Comparison of ENCODE assay signal across 14 mouse cellular contexts in the genomic region with DNA sequence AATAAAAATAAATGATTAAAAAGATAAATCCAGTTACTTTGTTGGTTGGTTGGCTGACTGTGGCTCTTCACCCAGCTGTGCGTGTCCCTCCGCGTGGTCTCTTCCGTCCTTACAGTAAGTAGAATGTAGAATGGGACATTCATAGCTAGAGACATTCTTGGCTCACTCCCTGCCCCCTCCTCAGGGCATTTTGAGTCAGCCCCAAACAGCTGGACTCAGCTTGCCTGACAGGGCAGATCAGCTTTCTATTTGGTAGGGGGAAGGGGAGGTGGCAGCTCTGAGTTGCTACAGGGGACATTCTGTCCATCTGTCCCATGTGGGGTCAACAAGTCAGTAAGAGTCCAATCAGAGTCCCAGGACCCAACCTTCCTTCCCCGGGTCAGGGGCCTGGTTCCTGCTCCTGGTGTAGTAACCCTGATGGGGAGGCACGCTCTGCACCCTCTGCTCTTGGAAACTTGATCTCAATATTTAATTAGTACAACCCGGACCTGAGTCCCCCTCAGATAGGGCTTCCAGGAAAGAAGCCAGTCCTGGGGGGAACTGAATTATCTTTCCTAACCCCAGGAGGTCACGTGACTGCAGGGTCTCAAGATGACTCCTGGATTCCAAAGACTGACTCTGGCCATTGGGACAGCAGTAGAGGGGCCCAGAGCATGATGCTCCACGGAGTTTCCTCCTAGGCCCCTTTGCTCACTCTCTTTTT. TPM values are rescaled to one million over a fixed set of nuclear protein-coding genes. Genes with fewer than 3 reads are reported as not detected.
A peak's percentile ranks its signal among the peaks of the same experiment; 100 is the strongest.
DNase-seq lines count a peak whose midpoint lies in the region; ATAC-seq lines count a peak whose summit lies in the region.
"Had no signal": no experiment of that assay in that cellular context is flagged by ENCODE, and none has a peak within 500 bp of the region (broad histone marks: within the 10 kb centered on the region; RNA-seq: fewer than 3 reads in every experiment).

No protein-coding gene starts in this region.

- H3K9ac ChIP-seq in heart, embryonic 13.5 days = no peak overlapping the region
- H3K9ac ChIP-seq: forebrain, embryonic 15.5 days had no signal

- H3K4me2 ChIP-seq in heart, embryonic 13.5 days = no peak overlapping the region
- H3K4me2 ChIP-seq: forebrain, embryonic 15.5 days had no signal

- peaks cover 42% of the 10 kb centered on the region for H3K4me1 ChIP-seq in heart, embryonic 13.5 days

- no peak overlapping the region for H3K4me3 ChIP-seq in heart, embryonic 13.5 days
- H3K4me3 ChIP-seq: forebrain, embryonic 15.5 days; heart, adult 2 months had no signal

- peak overlapping the region; percentile 61 for H3K27ac ChIP-seq in heart, embryonic 13.5 days (replicated peaks)
- H3K27ac ChIP-seq: forebrain, embryonic 15.5 days; heart, adult 2 months had no signal

- H3K9me3 ChIP-seq in heart, embryonic 13.5 days = no peaks in the 10 kb centered on the region
- H3K9me3 ChIP-seq: forebrain, embryonic 15.5 days had no signal

- 70% methylated on average over 9 of the region's 9 CpGs for WGBS in heart, embryonic 13.5 days

- ATAC-seq in heart, embryonic 13.5 days (ENCODE audit: extremely low read depth, insufficient number of reproducible peaks, low FRiP score, low TSS enrichment) = no peak
- ATAC-seq: forebrain, embryonic 15.5 days; Patski had no signal

- peak; percentile 63 for DNase-seq in gastrocnemius, adult 18-20 months (ENCODE audit: low spot score)
- DNase-seq in gastrocnemius, postnatal 4 days (ENCODE audit: low spot score in 2 of 2) = no peak
- DNase-seq in kidney, postnatal 4 days = peak; percentile 57 to 65
- DNase-seq in kidney, postnatal 36 days = no peak
- DNase-seq in skeletal muscle tissue, adult 2 months (ENCODE audit: low read depth, low spot score) = peak; percentile 71
- no peak for DNase-seq in cerebellum, adult 11 months
- no peak for DNase-seq in urinary bladder, postnatal 10 days (ENCODE audit: low spot score)
- DNase-seq: cerebellum, postnatal 25 days; thymus, postnatal 25 days had no signal

- no peaks in the 10 kb centered on the region for H3K27me3 ChIP-seq in heart, embryonic 13.5 days (replicated peaks)
- H3K27me3 ChIP-seq: Patski had no signal

- peaks cover 6% of the 10 kb centered on the region for H3K36me3 ChIP-seq in heart, embryonic 13.5 days
- H3K36me3 ChIP-seq: forebrain, embryonic 15.5 days had no signal

RNA-seq across cellular contexts. Expression of a gene that starts 2.3 kb away (rescaled TPM):
- 100 to 1,000 TPM; 152 to 154 TPM for total RNA-seq in gastrocnemius, adult 18-20 months (2021)
- 10 to 100 TPM; 30.6 to 38.0 TPM for total RNA-seq in gastrocnemius, postnatal 4 days (2021)
- polyA plus RNA-seq in heart, embryonic 13.5 days (2015; fragmentation: Nextera tagmentation; extraction: Ambion mirVana) = 67.1 and 75.3 TPM in 2 replicates

RNA-seq across cellular contexts. Expression of a gene that starts 15.6 kb away (rescaled TPM):
- total RNA-seq in gastrocnemius, adult 18-20 months (2021) = 100 to 1,000 TPM; 310 to 354 TPM
- 100 to 1,000 TPM; 298 to 331 TPM for total RNA-seq in gastrocnemius, postnatal 4 days (2021)
- 3,602 and 4,207 TPM in 2 replicates for polyA plus RNA-seq in heart, embryonic 13.5 days (2015; fragmentation: Nextera tagmentation; extraction: Ambion mirVana)
- total RNA-seq: midbrain, postnatal 0 days had no signal

RNA-seq across cellular contexts. Expression of a gene that starts 43.8 kb away (rescaled TPM):
- total RNA-seq in gastrocnemius, adult 18-20 months (2021) = 10 to 100 TPM; 21.6 to 31.7 TPM
- total RNA-seq in gastrocnemius, postnatal 4 days (2021) = 100 to 1,000 TPM; 109 to 114 TPM
- 207 and 208 TPM in 2 replicates for polyA plus RNA-seq in heart, embryonic 13.5 days (2015; fragmentation: Nextera tagmentation; extraction: Ambion mirVana)

RNA-seq across cellular contexts. Expression of a gene that starts 54.7 kb away (rescaled TPM):
- under 1 TPM in 1 of 2 experiments, not detected in 1; 0.09 TPM for total RNA-seq in gastrocnemius, adult 18-20 months (2021)
- under 1 TPM; 0.39 to 0.44 TPM for total RNA-seq in gastrocnemius, postnatal 4 days (2021)
- polyA plus RNA-seq in heart, embryonic 13.5 days (2015; fragmentation: Nextera tagmentation; extraction: Ambion mirVana) = 4.0 and 4.4 TPM in 2 replicates

Comparison
In these comparisons a context has a peak if more than half of its experiments do, and no peak if none do; other contexts are left out.
1. DNase-seq: peak in gastrocnemius, adult 18-20 months (single experiment), kidney, postnatal 4 days (2 of 2) and skeletal muscle tissue, adult 2 months (single experiment); none in gastrocnemius, postnatal 4 days (0 of 2), kidney, postnatal 36 days (0 of 2), cerebellum, adult 11 months (single experiment) and urinary bladder, postnatal 10 days (single experiment).